Mouse (Mus musculus) intestine, embryonic 14.5 days (tissue): ENCODE data around the gene Lmnb2. TPM values are rescaled to one million over a fixed set of nuclear protein-coding genes. Genes with fewer than 3 reads are reported as not detected.

Source experiments
- ATAC-seq: fragments of 200-750 bp; cut with Nextera tagmentation; replicated peaks from 2 replicates; pipeline ENCODE4 v1.8.0; 2017; ENCODE audit warnings: low read depth, moderate number of reproducible peaks, moderate TSS enrichment, moderate library complexity; ENCODE audit not compliant: low FRiP score, low TSS enrichment
- DNase-seq: peaks from one replicate; pipeline ENCODE4 v3.0.0-alpha.2; 2018; ENCODE audit warnings: low spot score
- H3K27ac ChIP-seq: fragments of 300-500 bp; sonication (generic); 2 replicates; pipeline ENCODE4 v1.5.1; 2014; ENCODE audit warnings: low read depth, mild to moderate bottlenecking, control low read depth
- H3K27me3 ChIP-seq: fragments of 300-500 bp; sonication (generic); replicated peaks from 2 replicates; pipeline ENCODE4 v1.6.1; 2014; ENCODE audit warnings: low read length, control low read depth; ENCODE audit not compliant: control insufficient read depth, insufficient read depth
- H3K36me3 ChIP-seq: fragments of 300-500 bp; sonication (generic); 2 replicates; pipeline ENCODE4 v1.6.1; 2014; ENCODE audit warnings: low read length, control low read depth; ENCODE audit not compliant: control insufficient read depth, insufficient read depth
- H3K4me1 ChIP-seq: fragments of 300-500 bp; sonication (generic); replicated peaks from 2 replicates; pipeline ENCODE4 v1.6.1; 2014; ENCODE audit warnings: low read length, control low read depth, mixed read lengths; ENCODE audit not compliant: control insufficient read depth, insufficient read depth
- H3K4me2 ChIP-seq: fragments of 300-500 bp; sonication (generic); 2 replicates; pipeline ENCODE4 v1.6.1; 2014; ENCODE audit warnings: low read length
- H3K4me3 ChIP-seq: fragments of 300-500 bp; sonication (generic); 2 replicates; pipeline ENCODE4 v1.5.1; 2014; ENCODE audit warnings: low read depth, low read length, control low read depth, mixed read lengths
- H3K9ac ChIP-seq: fragments of 300-500 bp; sonication (generic); 2 replicates; pipeline ENCODE4 v1.6.1; 2014; ENCODE audit warnings: mild to moderate bottlenecking, low read length
- H3K9me3 ChIP-seq: fragments of 300-500 bp; sonication (generic); 2 replicates; pipeline ENCODE4 v1.6.1; 2016; ENCODE audit warnings: low read length, control low read depth; ENCODE audit not compliant: control insufficient read depth
- WGBS: fragments of 180-500 bp; shearing (Covaris S2); extraction: QIAGEN DNeasy Blood & Tissue Kit; methylation state at CpG from one replicate; pipeline ENCODE4 v1.1.7; 2014; 5-methylcytosine and 5-hydroxymethylcytosine counted together
- polyA plus RNA-seq: library from polyadenylated mRNA; unstranded; fragments of >200 nt; fragmentation: Nextera tagmentation; extraction: Ambion mirVana; gene quantifications from 2 replicates; pipeline ENCODE4 v1.2.1, GENCODE M21; 2014

Gene Lmnb2
- polyA plus RNA-seq, 1 experiment from 2014 or later: 15.5 TPM

GRCm38 (mm10) chr10:80913364-80914011 is 4.6 kb downstream of the Lmnb2 start:
- WGBS: 94% methylated on average over 7 of the region's 8 CpGs
- H3K27ac ChIP-seq: no peak overlapping the region
- ATAC-seq: no peak
- no peak for DNase-seq
- H3K27me3 ChIP-seq: no peaks in the 10 kb centered on the region
- H3K4me1 ChIP-seq: peaks cover 7% of the 10 kb centered on the region; the same call in 1 of the 2 replicates
- H3K36me3 ChIP-seq: peaks cover 49% of the 10 kb centered on the region
- no peak overlapping the region for H3K9ac ChIP-seq
- H3K9me3 ChIP-seq: no peaks in the 10 kb centered on the region
- no peak overlapping the region for H3K4me2 ChIP-seq
- no peak overlapping the region for H3K4me3 ChIP-seq

- Histone ChIP-seq H3K4me1 (no peaks in the 10 kb centered on the region), H3K36me3 (peaks cover 65% of the 10 kb centered on the region), H3K27me3 (no peaks in the 10 kb centered on the region), H3K4me2 (no peak overlapping the region), H3K9ac (no peak overlapping the region), H3K9me3 (no peaks in the 10 kb centered on the region), H3K4me3 (no peak overlapping the region), H3K27ac (no peak overlapping the region)
- ATAC-seq (no peak), DNase-seq (no peak)
Measured at GRCm38 (mm10) chr10:80911891-80912290, 6.2 kb downstream of the Lmnb2 start.

DNA sequence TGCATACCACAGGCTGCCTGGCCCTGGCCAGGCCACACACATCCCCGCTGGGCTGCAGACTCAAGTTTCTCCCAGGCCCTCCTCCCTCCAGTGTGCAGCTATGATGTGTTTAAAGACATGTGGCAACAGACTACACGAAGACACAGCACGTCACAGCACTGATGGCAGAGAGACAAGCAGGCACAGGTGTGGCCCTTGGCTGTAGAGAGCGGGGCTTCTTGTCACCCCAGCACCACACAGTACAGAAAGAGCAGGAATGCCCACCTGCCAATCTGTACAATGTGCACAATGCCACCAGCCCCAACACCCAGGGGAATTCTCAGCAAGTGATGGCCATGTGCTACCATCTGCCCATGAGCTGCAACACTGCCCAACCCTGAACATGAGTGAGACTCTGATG is 6.7 kb downstream of the Lmnb2 start:
- no peak overlapping the region for H3K9ac ChIP-seq
- no peak overlapping the region for H3K4me2 ChIP-seq
- H3K27ac ChIP-seq: no peak overlapping the region
- H3K4me3 ChIP-seq: no peak overlapping the region
- no peak for ATAC-seq
- no peak for DNase-seq
- no peaks in the 10 kb centered on the region for H3K4me1 ChIP-seq
- no peaks in the 10 kb centered on the region for H3K9me3 ChIP-seq
- H3K27me3 ChIP-seq: no peaks in the 10 kb centered on the region
- 93% methylated on average over 4 of the region's 4 CpGs for WGBS
- H3K36me3 ChIP-seq: peaks cover 67% of the 10 kb centered on the region

- H3K4me1 ChIP-seq: no peaks in the 10 kb centered on the region
Measured at GRCm38 (mm10) chr10:80909375-80910162, 8.5 kb downstream of the Lmnb2 start.

DNA sequence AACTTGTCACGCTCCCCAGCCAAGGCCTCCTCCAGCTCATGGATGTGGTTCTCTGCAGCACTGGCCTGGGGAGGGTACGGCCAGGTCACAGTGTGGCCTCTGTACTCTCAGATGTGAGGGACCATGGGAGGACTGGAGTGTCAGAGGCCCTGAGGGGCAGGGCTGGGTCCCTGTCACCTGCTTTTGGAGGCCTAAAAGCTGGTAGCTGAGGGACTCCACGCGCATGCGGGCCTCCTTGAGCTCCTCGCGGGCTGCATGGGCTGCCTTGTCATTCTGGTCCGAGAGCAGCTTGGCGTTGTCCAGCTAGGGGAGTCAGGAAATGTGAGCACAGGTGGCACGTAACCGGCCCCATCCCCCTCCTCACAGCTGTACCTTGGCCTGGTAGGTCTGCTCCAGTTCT is 13.3 kb downstream of the Lmnb2 start:
- H3K4me3 ChIP-seq: no peak overlapping the region
- no peak for ATAC-seq
- no peak for DNase-seq
- peaks cover 75% of the 10 kb centered on the region for H3K36me3 ChIP-seq
- H3K27me3 ChIP-seq: no peaks in the 10 kb centered on the region
- H3K27ac ChIP-seq: no peak overlapping the region
- H3K4me1 ChIP-seq: peaks cover 2% of the 10 kb centered on the region
- no peak overlapping the region for H3K4me2 ChIP-seq
- no peaks in the 10 kb centered on the region for H3K9me3 ChIP-seq
- H3K9ac ChIP-seq: no peak overlapping the region
- 92% methylated on average over 11 of the region's 11 CpGs for WGBS

More at GRCm38 (mm10) chr10:80909375-80910162, 8.5 kb downstream of the Lmnb2 start:
- no peak overlapping the region for H3K4me3 ChIP-seq
- H3K27me3 ChIP-seq: no peaks in the 10 kb centered on the region
- DNase-seq (no peak), ATAC-seq (no peak)
- H3K4me2 ChIP-seq: no peak overlapping the region
- H3K9me3 ChIP-seq: no peaks in the 10 kb centered on the region
- WGBS: 94% methylated on average over 22 of the region's 22 CpGs
- H3K36me3 ChIP-seq: peaks cover 78% of the 10 kb centered on the region
- H3K27ac ChIP-seq: no peak overlapping the region
- no peak overlapping the region for H3K9ac ChIP-seq

GRCm38 (mm10) chr10:80904004-80904693 is 13.9 kb downstream of the Lmnb2 start:
- Histone ChIP-seq H3K4me2 (no peak overlapping the region), H3K27me3 (no peaks in the 10 kb centered on the region), H3K27ac (no peak overlapping the region), H3K4me3 (no peak overlapping the region), H3K9ac (no peak overlapping the region), H3K4me1 (peaks cover 7% of the 10 kb centered on the region), H3K9me3 (no peaks in the 10 kb centered on the region), H3K36me3 (peaks cover 74% of the 10 kb centered on the region)
- WGBS: 89% methylated on average over 28 of the region's 28 CpGs
- DNase-seq (no peak), ATAC-seq (no peak)

DNA sequence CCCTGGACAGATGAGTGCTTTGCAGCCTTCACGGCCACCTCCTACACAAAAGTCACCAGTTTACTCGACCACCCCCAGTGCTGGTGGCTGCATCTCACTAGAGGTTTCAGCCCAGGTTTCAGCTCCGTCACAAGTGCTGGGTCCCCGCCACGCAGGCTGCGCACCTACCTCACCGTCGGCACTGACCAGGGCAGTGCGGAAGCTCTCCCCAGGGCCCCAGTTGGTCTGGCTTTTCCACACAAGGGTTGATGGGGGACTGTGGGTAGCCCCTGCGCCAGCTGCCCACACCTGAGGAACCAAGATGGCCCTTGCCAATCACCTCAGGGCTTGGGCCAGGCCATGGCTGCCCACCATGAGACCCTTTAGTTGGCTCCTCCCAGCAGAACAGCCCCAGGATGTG is 14.8 kb downstream of the Lmnb2 start:
- DNase-seq: no peak
- ATAC-seq: no peak
- H3K27ac ChIP-seq: no peak overlapping the region
- H3K36me3 ChIP-seq: peaks cover 74% of the 10 kb centered on the region
- no peaks in the 10 kb centered on the region for H3K27me3 ChIP-seq
- no peak overlapping the region for H3K4me2 ChIP-seq
- H3K4me1 ChIP-seq: peaks cover 9% of the 10 kb centered on the region
- 92% methylated on average over 10 of the region's 10 CpGs for WGBS
- H3K9ac ChIP-seq: no peak overlapping the region
- no peaks in the 10 kb centered on the region for H3K9me3 ChIP-seq
- H3K4me3 ChIP-seq: no peak overlapping the region

DNA sequence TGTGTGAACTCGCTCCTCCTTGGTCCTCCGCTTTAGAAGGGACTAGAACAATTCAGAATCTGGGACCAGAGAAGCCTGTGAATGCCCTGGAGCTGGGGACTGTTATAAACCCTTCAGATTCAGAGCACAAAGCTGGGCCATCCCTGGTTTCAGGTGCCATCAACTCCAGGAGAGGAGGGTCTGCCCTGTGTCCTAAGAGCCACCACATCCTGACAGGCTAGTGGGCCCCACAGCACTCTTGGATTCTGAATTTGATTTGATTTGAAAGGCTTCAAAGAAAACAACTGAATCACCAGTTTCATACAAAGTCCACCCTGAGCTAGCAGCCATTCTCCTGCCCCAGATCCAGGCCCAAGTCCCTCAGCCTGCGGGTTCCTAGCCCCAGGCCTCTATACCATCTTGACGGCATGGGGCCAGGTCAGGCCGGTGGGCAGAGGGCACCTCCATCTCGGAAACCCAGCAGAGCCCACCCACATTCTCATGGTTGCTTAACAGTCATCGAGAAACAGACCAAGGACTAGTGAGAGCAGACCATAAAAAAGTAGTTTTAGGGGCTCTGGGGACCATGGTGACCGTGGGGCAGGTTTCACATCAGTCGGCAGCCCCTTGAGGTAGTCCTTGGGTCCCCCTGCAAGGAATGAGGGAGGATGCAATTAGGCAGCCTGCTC is 15.6 kb downstream of the Lmnb2 start:
- H3K9me3 ChIP-seq: no peaks in the 10 kb centered on the region
- no peak overlapping the region for H3K4me3 ChIP-seq
- no peak for DNase-seq
- no peaks in the 10 kb centered on the region for H3K27me3 ChIP-seq
- peaks cover 65% of the 10 kb centered on the region for H3K36me3 ChIP-seq
- no peak overlapping the region for H3K4me2 ChIP-seq
- H3K27ac ChIP-seq: no peak overlapping the region
- H3K9ac ChIP-seq: no peak overlapping the region
- H3K4me1 ChIP-seq: peaks cover 12% of the 10 kb centered on the region
- WGBS: 93% methylated on average over 9 of the region's 9 CpGs
- ATAC-seq: no peak
